15 mouse cellular contexts compared by ENCODE assay signal in genomic region chr2:76928816-76929215, GRCm38 (mm10). TPM values are rescaled to one million over a fixed set of nuclear protein-coding genes. Genes with fewer than 3 reads are reported as not detected.
DNase-seq lines count a peak whose midpoint lies in the region; ATAC-seq and TF ChIP-seq lines count a peak whose summit lies in the region.
"Had no signal": no experiment of that assay in that cellular context is flagged by ENCODE, and none has a peak within 500 bp of the region (broad histone marks: within the 10 kb centered on the region; RNA-seq: fewer than 3 reads in every experiment).

No protein-coding gene starts in this region.

- 0 out of 2 replicates have a peak, but pooled peaks have one; percentile 3 for ATAC-seq in heart, embryonic 13.5 days (ENCODE audit: extremely low read depth, insufficient number of reproducible peaks, low FRiP score, low TSS enrichment)
- no peak for ATAC-seq in heart, embryonic 11.5 days (replicated peaks; ENCODE audit: insufficient number of reproducible peaks, low FRiP score, low TSS enrichment)
- peak; percentile 88 for ATAC-seq in forebrain, postnatal 0 days
- ATAC-seq: activated CD4-positive, CD25-positive, alpha-beta regulatory T cell, adult 4 months; liver, postnatal 0 days had no signal

- peaks cover 37% of the 10 kb centered on the region for H3K4me1 ChIP-seq in heart, embryonic 13.5 days
- peaks cover 13% of the 10 kb centered on the region; the same call in 1 of the 2 replicates for H3K4me1 ChIP-seq in heart, embryonic 11.5 days (ENCODE audit: control insufficient read depth, insufficient read depth, low read length)
- no peaks in the 10 kb centered on the region for H3K4me1 ChIP-seq in forebrain, postnatal 0 days (ENCODE audit: insufficient read depth)
- no peaks in the 10 kb centered on the region for H3K4me1 ChIP-seq in limb, embryonic 10.5 days
- H3K4me1 ChIP-seq: hindbrain, embryonic 10.5 days; limb, embryonic 12.5 days had no signal

- H3K4me3 ChIP-seq in heart, embryonic 13.5 days, result no peak overlapping the region
- no peak overlapping the region for H3K4me3 ChIP-seq in heart, embryonic 11.5 days (ENCODE audit: low read depth, low read length)
- H3K4me3 ChIP-seq in forebrain, postnatal 0 days (ENCODE audit: low read depth, low read length), result no peak overlapping the region
- no peak overlapping the region for H3K4me3 ChIP-seq in limb, embryonic 10.5 days
- H3K4me3 ChIP-seq: hindbrain, embryonic 10.5 days; limb, embryonic 12.5 days; myocyte had no signal

- no peaks in the 10 kb centered on the region for H3K27me3 ChIP-seq in heart, embryonic 13.5 days (replicated peaks)
- no peaks in the 10 kb centered on the region for H3K27me3 ChIP-seq in heart, embryonic 11.5 days (ENCODE audit: control insufficient read depth, insufficient read depth, low read length)
- H3K27me3 ChIP-seq in forebrain, postnatal 0 days (ENCODE audit: insufficient read depth, low read length), result no peaks in the 10 kb centered on the region
- H3K27me3 ChIP-seq in limb, embryonic 10.5 days (ENCODE audit: low read depth, poor library complexity, severe bottlenecking), result no peaks in the 10 kb centered on the region
- H3K27me3 ChIP-seq: limb, embryonic 12.5 days had no signal

- peak overlapping the region; percentile 37; the same call in 1 of the 2 replicates for H3K9ac ChIP-seq in heart, embryonic 13.5 days
- H3K9ac ChIP-seq in heart, embryonic 11.5 days (ENCODE audit: low read depth, low read length), result no peak overlapping the region
- H3K9ac ChIP-seq in forebrain, postnatal 0 days, result no peak overlapping the region
- H3K9ac ChIP-seq: limb, embryonic 12.5 days; liver, postnatal 0 days had no signal

- no peaks in the 10 kb centered on the region for H3K9me3 ChIP-seq in heart, embryonic 13.5 days
- no peaks in the 10 kb centered on the region for H3K9me3 ChIP-seq in heart, embryonic 11.5 days (replicated peaks; ENCODE audit: control insufficient read depth, low read length)
- no peaks in the 10 kb centered on the region for H3K9me3 ChIP-seq in forebrain, postnatal 0 days (ENCODE audit: low read length)
- no peaks in the 10 kb centered on the region for H3K9me3 ChIP-seq in limb, embryonic 10.5 days (replicated peaks)
- H3K9me3 ChIP-seq: hindbrain, embryonic 10.5 days; limb, embryonic 12.5 days had no signal

- H3K27ac ChIP-seq in heart, embryonic 13.5 days (replicated peaks), result peak overlapping the region; percentile 57
- no peak overlapping the region for H3K27ac ChIP-seq in heart, embryonic 11.5 days (ENCODE audit: low read depth, low read length)
- no peak overlapping the region; the same call in 1 of the 2 replicates for H3K27ac ChIP-seq in forebrain, postnatal 0 days (ENCODE audit: low read depth, low read length)
- no peak overlapping the region for H3K27ac ChIP-seq in limb, embryonic 10.5 days
- H3K27ac ChIP-seq: hindbrain, embryonic 10.5 days; limb, embryonic 12.5 days; macrophage had no signal

- H3K4me2 ChIP-seq in heart, embryonic 13.5 days, result no peak overlapping the region
- no peak overlapping the region for H3K4me2 ChIP-seq in heart, embryonic 11.5 days
- H3K4me2 ChIP-seq in forebrain, postnatal 0 days (ENCODE audit: low read depth), result no peak overlapping the region
- H3K4me2 ChIP-seq: limb, embryonic 12.5 days had no signal

- no peak for TF ChIP-seq CTCF in forebrain, postnatal 0 days (IDR thresholded peaks at IDR 0.05; ENCODE audit: low read depth)

- WGBS in heart, embryonic 13.5 days, result 20% methylated on average over 3 of the region's 3 CpGs
- 31% methylated on average over 3 of the region's 3 CpGs for WGBS in heart, embryonic 11.5 days (ENCODE audit: insufficient replicate concordance)
- 43% methylated on average over 3 of the region's 3 CpGs for WGBS in forebrain, postnatal 0 days
- 83% methylated on average over 3 of the region's 3 CpGs for WGBS in limb, embryonic 10.5 days

- peak; percentile 21 for DNase-seq in layer of hippocampus, adult 9-11 months
- DNase-seq in layer of hippocampus, postnatal 25 days (ENCODE audit: extremely low spot score in 1 of 2, low spot score in 1 of 2), result no peak
- DNase-seq in cerebellum, adult 18-20 months, result peak; percentile 63 to 64
- DNase-seq in forebrain, postnatal 0 days, result peak; percentile 72
- DNase-seq in limb, embryonic 10.5 days (ENCODE audit: low spot score), result no peak
- DNase-seq: gastrocnemius, postnatal 10 days; liver, postnatal 0 days; right cerebral cortex, postnatal 14 days had no signal

- peaks cover 92% of the 10 kb centered on the region for H3K36me3 ChIP-seq in heart, embryonic 13.5 days
- H3K36me3 ChIP-seq in heart, embryonic 11.5 days (ENCODE audit: control insufficient read depth, insufficient read depth, low read length), result peaks cover 16% of the 10 kb centered on the region
- no peaks in the 10 kb centered on the region for H3K36me3 ChIP-seq in forebrain, postnatal 0 days (ENCODE audit: insufficient read depth)
- H3K36me3 ChIP-seq in limb, embryonic 10.5 days, result no peaks in the 10 kb centered on the region
- H3K36me3 ChIP-seq: hindbrain, embryonic 10.5 days; limb, embryonic 12.5 days had no signal

RNA-seq across cellular contexts. Expression of gene Ttn, which starts 53.5 kb away (rescaled TPM):
- polyA plus RNA-seq in heart, embryonic 13.5 days (2015; fragmentation: Nextera tagmentation; extraction: Ambion mirVana), result 426 and 512 TPM in 2 replicates
- polyA plus RNA-seq in heart, embryonic 11.5 days (2014; fragmentation: Nextera tagmentation; extraction: Ambion mirVana), result 378 and 608 TPM in 2 replicates
- 1 to 10 TPM; 1.2 to 2.9 TPM for total RNA-seq in layer of hippocampus, postnatal 25 days (2021)
- 0.46 and 0.81 TPM in 2 replicates for total RNA-seq in forebrain, postnatal 0 days (2014; rRNA removed)
- polyA plus RNA-seq in forebrain, postnatal 0 days (2015; fragmentation: Nextera tagmentation; extraction: Ambion mirVana), result 0.10 and 0.22 TPM in 2 replicates
- polyA plus RNA-seq in limb, embryonic 10.5 days (2016; fragmentation: Nextera tagmentation; extraction: Ambion mirVana), result 0.28 and 1.9 TPM in 2 replicates
- polyA plus RNA-seq: macrophage had no signal

Comparison
In these comparisons a context has a peak if more than half of its experiments do, and no peak if none do; other contexts are left out.
1. DNase-seq: peak in layer of hippocampus, adult 9-11 months (single experiment), cerebellum, adult 18-20 months (2 of 2) and forebrain, postnatal 0 days (single experiment); none in layer of hippocampus, postnatal 25 days (0 of 2) and limb, embryonic 10.5 days (single experiment).
2. RNA of gene Ttn, which starts 53.5 kb away (polyA plus RNA-seq): 378 to 608 TPM in heart, embryonic 11.5 days and 426 to 512 TPM in heart, embryonic 13.5 days; 0.28 to 1.9 TPM in limb, embryonic 10.5 days and 0.10 to 0.22 TPM in forebrain, postnatal 0 days; every median in the first group is over 100 times any median in the second.